Mouse (Mus musculus) G1E-ER4 (cell line): ENCODE results near the gene Med1. TPM values are rescaled to one million over a fixed set of nuclear protein-coding genes. Genes with fewer than 3 reads are reported as not detected.

Source experiments
- GATA1 ChIP-seq: IDR thresholded peaks from one replicate; pipeline ENCODE4 v1.8.0; 2012; ENCODE audit warnings: low read length, inconsistent platforms
- polyA plus RNA-seq: library from polyadenylated mRNA; stranded (reverse); fragments of >175 nt; gene quantifications from 2 replicates; pipeline ENCODE4 v1.2.3, GENCODE M21; 2012

Med1 gene
- 16.1 and 21.1 TPM in 2 replicates for polyA plus RNA-seq

- no peak for TF ChIP-seq GATA1
Measured at GRCm38 (mm10) chr11:98192901-98193805, at the start of gene Med1. TSS of gene Med1 (minus strand) at chr11:98193293.

- no peak for TF ChIP-seq GATA1
Measured at GRCm38 (mm10) chr11:98238995-98239394, 45.9 kb upstream of the Med1 start.

GRCm38 (mm10) chr11:98238416-98238815, 45.3 kb upstream of the Med1 start:
- TF ChIP-seq GATA1: no peak

- TF ChIP-seq GATA1: no peak
Measured at GRCm38 (mm10) chr11:98226349-98226748, 33.3 kb upstream of the Med1 start.

- TF ChIP-seq GATA1: no peak
Measured at GRCm38 (mm10) chr11:98213311-98213710, 20.2 kb upstream of the Med1 start.

GRCm38 (mm10) chr11:98205463-98205862, 12.4 kb upstream of the Med1 start:
- no peak for TF ChIP-seq GATA1

GRCm38 (mm10) chr11:98203931-98204421, 10.9 kb upstream of the Med1 start:
- TF ChIP-seq GATA1: no peak

- TF ChIP-seq GATA1: no peak
Measured at GRCm38 (mm10) chr11:98203351-98203911, 10.3 kb upstream of the Med1 start.

GRCm38 (mm10) chr11:98202641-98203350, 9.7 kb upstream of the Med1 start, which contains the start of gene Cdk12:
TSS of gene Cdk12 (plus strand) at chr11:98203059.
- TF ChIP-seq GATA1: no peak

- no peak for TF ChIP-seq GATA1
Measured at GRCm38 (mm10) chr11:98201791-98202640, 8.9 kb upstream of the Med1 start.

GRCm38 (mm10) chr11:98190820-98191219, 2.3 kb downstream of the Med1 start:
- no peak for TF ChIP-seq GATA1

GRCm38 (mm10) chr11:98187640-98188395, 5.3 kb downstream of the Med1 start:
- TF ChIP-seq GATA1: no peak

GRCm38 (mm10) chr11:98168400-98168799, 24.7 kb downstream of the Med1 start:
- no peak for TF ChIP-seq GATA1

- no peak for TF ChIP-seq GATA1
Measured at GRCm38 (mm10) chr11:98155094-98155493, 38.0 kb downstream of the Med1 start.
